Mouse (Mus musculus): ENCODE results near the gene Selenov. TPM values are rescaled to one million over a fixed set of nuclear protein-coding genes. Genes with fewer than 3 reads are reported as not detected.

Selenov gene
- polyA plus RNA-seq, 1 experiment from 2014 or later, result 0.80 TPM

- WGBS, result under 1% methylated on average over 45 of the region's 45 CpGs
- DNase-seq (ENCODE audit: low spot score), result peak; percentile 96
- H3K27me3 ChIP-seq (ENCODE audit: insufficient read depth, poor library complexity, severe bottlenecking), result no peaks in the 10 kb centered on the region
- H3K27ac ChIP-seq, result peak within 1 kb of the TSS; percentile 95
- peaks cover 49% of the 10 kb centered on the region for H3K4me1 ChIP-seq (replicated peaks)
- H3K4me3 ChIP-seq, result peak within 1 kb of the TSS; percentile 80
- H3K9me3 ChIP-seq, result no peaks in the 10 kb centered on the region
- peaks cover 67% of the 10 kb centered on the region for H3K36me3 ChIP-seq
Measured at GRCm38 (mm10) chr7:28311926-28312543, 21.0 kb upstream of the Selenov start, which contains the start of gene Timm50. Gene Timm50 (minus strand): TSS chr7:28312072.

- H3K36me3 ChIP-seq, result peaks cover 67% of the 10 kb centered on the region
- WGBS, result 9% methylated on average over 35 of the region's 35 CpGs
Measured at GRCm38 (mm10) chr7:28311151-28311925, 20.4 kb upstream of the Selenov start.

GRCm38 (mm10) chr7:28309737-28310136 is 18.8 kb upstream of the Selenov start:
- Histone ChIP-seq H3K27me3 (ENCODE audit: insufficient read depth, poor library complexity, severe bottlenecking) (no peaks in the 10 kb centered on the region), H3K36me3 (peaks cover 67% of the 10 kb centered on the region), H3K4me3 (peak overlapping the region; percentile 80), H3K27ac (peak overlapping the region; percentile 95), H3K4me1 (replicated peaks) (peaks cover 49% of the 10 kb centered on the region), H3K9me3 (no peaks in the 10 kb centered on the region)
- WGBS, result 53% methylated on average over 9 of the region's 9 CpGs
- peak; percentile 70 for DNase-seq (ENCODE audit: low spot score)

More at GRCm38 (mm10) chr7:28311151-28311925, 20.4 kb upstream of the Selenov start:
- peak overlapping the region; percentile 80 for H3K4me3 ChIP-seq
- no peaks in the 10 kb centered on the region for H3K9me3 ChIP-seq
- no peaks in the 10 kb centered on the region for H3K27me3 ChIP-seq (ENCODE audit: insufficient read depth, poor library complexity, severe bottlenecking)
- peaks cover 49% of the 10 kb centered on the region for H3K4me1 ChIP-seq (replicated peaks)
- no peak for DNase-seq (ENCODE audit: low spot score)
- H3K27ac ChIP-seq, result peak overlapping the region; percentile 95

DNA sequence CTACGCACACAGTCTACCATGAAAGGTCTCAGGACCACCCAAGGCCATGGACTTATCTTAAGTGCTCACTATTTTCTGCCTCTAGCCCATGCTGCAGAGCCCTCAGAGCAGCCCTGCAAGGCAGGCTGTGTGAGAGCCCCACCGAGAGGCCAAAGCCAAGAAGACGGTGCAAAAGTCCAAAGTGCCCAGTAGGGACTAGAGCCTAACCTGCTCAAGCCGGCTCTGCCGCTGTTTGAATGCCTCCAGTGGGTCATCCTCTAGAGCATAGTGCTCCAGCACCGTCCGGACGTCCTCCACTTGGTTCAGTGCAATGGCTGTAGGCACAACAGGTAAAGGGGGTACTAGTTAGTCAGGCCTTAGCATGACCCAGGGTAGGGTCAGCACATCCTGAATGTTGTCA is 15.2 kb upstream of the Selenov start:
- Histone ChIP-seq H3K36me3 (peaks cover 59% of the 10 kb centered on the region), H3K4me1 (replicated peaks) (peaks cover 68% of the 10 kb centered on the region), H3K4me3 (no peak overlapping the region), H3K27me3 (ENCODE audit: insufficient read depth, poor library complexity, severe bottlenecking) (peaks cover 14% of the 10 kb centered on the region), H3K27ac (no peak overlapping the region), H3K9me3 (no peaks in the 10 kb centered on the region)
- no peak for DNase-seq (ENCODE audit: low spot score)
- WGBS, result 94% methylated on average over 8 of the region's 8 CpGs

DNA sequence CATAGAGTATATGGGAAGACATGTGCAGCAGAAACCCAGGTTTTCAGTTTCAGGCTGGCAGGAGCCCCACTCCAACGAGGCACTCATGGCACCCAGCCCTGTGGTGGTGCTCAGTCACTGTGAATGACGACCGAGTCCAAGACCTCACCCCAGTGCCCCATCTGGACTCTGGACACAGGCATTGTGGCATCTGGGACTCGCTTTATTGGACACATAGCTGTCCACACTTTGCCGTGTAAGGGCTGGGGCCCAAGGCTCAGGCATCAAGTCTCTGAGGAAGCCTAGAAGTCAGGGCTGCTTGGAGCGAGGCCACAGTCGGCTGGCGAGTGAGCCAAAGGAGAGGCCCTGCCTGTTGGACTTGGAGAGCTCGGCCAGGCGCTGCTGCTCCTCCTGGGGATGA is 14.7 kb upstream of the Selenov start:
- no peaks in the 10 kb centered on the region for H3K9me3 ChIP-seq
- peaks cover 19% of the 10 kb centered on the region for H3K27me3 ChIP-seq (ENCODE audit: insufficient read depth, poor library complexity, severe bottlenecking)
- no peak overlapping the region for H3K27ac ChIP-seq
- DNase-seq (ENCODE audit: low spot score), result no peak
- no peak overlapping the region for H3K4me3 ChIP-seq
- H3K4me1 ChIP-seq (replicated peaks), result peaks cover 66% of the 10 kb centered on the region
- WGBS, result 90% methylated on average over 10 of the region's 10 CpGs
- H3K36me3 ChIP-seq, result peaks cover 59% of the 10 kb centered on the region

DNA sequence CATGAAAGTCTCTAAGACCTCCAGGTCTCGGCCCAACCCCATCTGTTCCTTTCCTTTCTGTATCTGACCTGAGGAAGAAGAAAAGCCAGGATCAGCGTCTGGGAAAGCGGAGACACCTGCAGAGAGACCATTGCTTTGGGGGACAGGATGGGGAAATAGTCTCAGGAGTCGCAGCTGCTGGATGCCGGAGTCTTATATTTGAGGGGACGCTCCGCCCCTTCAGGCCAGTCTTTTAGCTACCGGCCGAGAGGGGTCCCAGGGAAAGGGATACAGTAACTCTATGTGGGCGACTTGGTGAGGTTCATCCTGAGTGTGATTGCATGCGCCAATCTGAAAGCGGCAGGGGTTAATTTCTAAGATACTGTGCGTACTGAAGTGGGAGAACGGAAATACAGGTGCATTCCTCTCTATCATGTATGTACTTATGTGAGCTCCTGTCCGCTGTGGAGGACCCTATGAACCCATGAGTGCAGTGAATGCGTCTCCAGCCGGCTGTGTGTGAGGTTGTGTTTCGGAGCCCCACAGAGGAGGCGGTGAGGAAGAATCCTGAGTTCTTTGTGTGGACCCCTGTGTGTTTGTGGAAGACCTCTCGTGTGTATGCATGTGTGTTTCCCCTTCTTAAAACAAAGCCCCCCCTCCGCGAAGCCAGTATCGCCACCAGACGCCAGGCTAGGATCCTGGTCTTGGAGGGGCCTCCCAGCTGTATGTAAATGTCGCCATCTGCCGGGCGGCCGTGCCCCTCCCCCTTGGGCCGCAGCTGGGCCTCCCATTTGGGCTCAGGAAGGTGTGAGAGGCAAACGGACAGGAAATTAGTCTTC is 10.8 kb upstream of the Selenov start, which contains the start of gene Dll3:
TSS of gene Dll3 (minus strand) at position 623 of the 818 bp plus-strand sequence.
- Histone ChIP-seq H3K36me3 (peaks cover 38% of the 10 kb centered on the region), H3K4me1 (replicated peaks) (peaks cover 52% of the 10 kb centered on the region), H3K27me3 (ENCODE audit: insufficient read depth, poor library complexity, severe bottlenecking) (peaks cover 58% of the 10 kb centered on the region), H3K4me3 (peak within 1 kb of the TSS; percentile 61), H3K9me3 (no peaks in the 10 kb centered on the region), H3K27ac (peak within 1 kb of the TSS; percentile 91)
- peak; percentile 83 for DNase-seq (ENCODE audit: low spot score)
- WGBS, result under 1% methylated on average over 30 of the region's 30 CpGs

- 11% methylated on average over 43 of the region's 43 CpGs for WGBS
Measured at GRCm38 (mm10) chr7:28298837-28299625, 8.0 kb upstream of the Selenov start.

DNA sequence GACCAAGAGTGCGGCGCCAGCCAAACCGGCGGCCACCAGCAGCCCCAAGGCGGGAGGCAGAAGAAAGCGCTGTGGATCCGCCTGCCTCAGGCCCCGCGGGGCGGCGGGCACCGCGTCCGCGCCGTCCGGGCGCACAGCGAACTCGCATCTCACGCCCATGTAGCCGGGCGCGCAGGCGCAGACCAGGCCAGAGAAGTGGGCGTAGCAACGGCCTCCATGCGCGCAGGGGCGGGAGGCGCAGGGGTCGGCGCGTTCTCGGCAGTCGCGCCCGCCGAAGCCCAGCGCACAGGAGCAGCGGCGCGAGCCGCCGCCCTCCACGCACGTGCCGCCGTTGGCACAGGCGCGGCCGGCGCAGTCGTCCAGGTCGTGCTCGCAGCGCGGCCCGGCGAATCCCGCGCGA is 3.5 kb upstream of the Selenov start:
- WGBS, result 6% methylated on average over 63 of the region's 63 CpGs
- Histone ChIP-seq H3K36me3 (peaks cover 41% of the 10 kb centered on the region), H3K4me3 (peak overlapping the region; percentile 61), H3K27ac (peak overlapping the region; percentile 74), H3K27me3 (ENCODE audit: insufficient read depth, poor library complexity, severe bottlenecking) (peaks cover 100% of the 10 kb centered on the region), H3K9me3 (no peaks in the 10 kb centered on the region), H3K4me1 (replicated peaks) (peaks cover 58% of the 10 kb centered on the region)
- DNase-seq (ENCODE audit: low spot score), result peak; percentile 83

More at GRCm38 (mm10) chr7:28298837-28299625, 8.0 kb upstream of the Selenov start:
- Histone ChIP-seq H3K27me3 (ENCODE audit: insufficient read depth, poor library complexity, severe bottlenecking) (peaks cover 86% of the 10 kb centered on the region), H3K4me1 (replicated peaks) (peaks cover 73% of the 10 kb centered on the region), H3K36me3 (peaks cover 28% of the 10 kb centered on the region), H3K4me3 (peak overlapping the region; percentile 61), H3K9me3 (no peaks in the 10 kb centered on the region), H3K27ac (peak overlapping the region; percentile 91)
- peak; percentile 61 for DNase-seq (ENCODE audit: low spot score)

- Histone ChIP-seq H3K4me3 (peak overlapping the region; percentile 45), H3K27ac (peak overlapping the region; percentile 74), H3K36me3 (peaks cover 20% of the 10 kb centered on the region), H3K27me3 (ENCODE audit: insufficient read depth, poor library complexity, severe bottlenecking) (peaks cover 80% of the 10 kb centered on the region), H3K4me1 (replicated peaks) (peaks cover 42% of the 10 kb centered on the region), H3K9me3 (no peaks in the 10 kb centered on the region)
- DNase-seq (ENCODE audit: low spot score), result peak; percentile 48
- 0% methylated on average over 16 of the region's 18 CpGs for WGBS
Measured at GRCm38 (mm10) chr7:28290165-28290564, 821 bp downstream of the Selenov start.

DNA sequence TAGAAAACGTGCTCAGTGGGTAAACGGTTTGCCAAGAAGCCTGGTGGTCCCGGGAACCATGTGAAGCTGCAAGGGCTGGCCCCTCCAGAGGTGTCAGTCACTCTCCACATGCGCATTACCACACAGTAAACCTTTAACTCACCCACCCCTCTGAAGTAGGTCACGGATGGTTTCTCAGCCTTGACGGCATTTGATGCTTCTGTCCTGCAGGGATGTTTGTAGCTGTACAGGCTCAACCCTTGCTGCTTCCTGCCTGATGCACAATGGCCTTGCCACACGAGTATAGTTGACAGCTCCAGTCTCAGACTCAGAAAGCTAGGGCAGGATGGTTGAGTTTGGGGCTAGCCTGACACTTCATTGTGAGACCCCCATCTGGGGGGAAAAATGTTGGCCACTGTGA is 10.4 kb downstream of the Selenov start:
- DNase-seq (ENCODE audit: low spot score), result no peak
- Histone ChIP-seq H3K9me3 (no peaks in the 10 kb centered on the region), H3K4me3 (no peak overlapping the region), H3K4me1 (replicated peaks) (peaks cover 11% of the 10 kb centered on the region), H3K27me3 (ENCODE audit: insufficient read depth, poor library complexity, severe bottlenecking) (no peaks in the 10 kb centered on the region), H3K36me3 (no peaks in the 10 kb centered on the region), H3K27ac (no peak overlapping the region)
- WGBS, result 73% methylated on average over 7 of the region's 7 CpGs

- H3K36me3 ChIP-seq, result peaks cover 6% of the 10 kb centered on the region
- H3K9me3 ChIP-seq, result no peaks in the 10 kb centered on the region
- peaks cover 11% of the 10 kb centered on the region for H3K4me1 ChIP-seq (replicated peaks)
- 84% methylated on average over 7 of the region's 7 CpGs for WGBS
- H3K27me3 ChIP-seq (ENCODE audit: insufficient read depth, poor library complexity, severe bottlenecking), result no peaks in the 10 kb centered on the region
- peak overlapping the region; percentile 61 for H3K4me3 ChIP-seq
- peak overlapping the region; percentile 93 for H3K27ac ChIP-seq
- DNase-seq (ENCODE audit: low spot score), result no peak
Measured at GRCm38 (mm10) chr7:28278279-28278652, 12.7 kb downstream of the Selenov start.

Data from hindbrain, embryonic 10.5 days (tissue).